Mouse (Mus musculus) neural tube, embryonic 11.5 days (tissue): ENCODE results near the gene Odam. TPM values are rescaled to one million over a fixed set of nuclear protein-coding genes. Genes with fewer than 3 reads are reported as not detected.

Source experiments
- polyA plus RNA-seq: library from polyadenylated mRNA; unstranded; fragments of >200 nt; fragmentation: Nextera tagmentation; extraction: Ambion mirVana; gene quantifications from 2 replicates; pipeline ENCODE4 v1.2.1, GENCODE M21; 2014

Gene Odam
- polyA plus RNA-seq, 1 experiment from 2014 or later: not detected

Other genes with a start within 250 kb of the Odam start
- not detected in 2 replicates for gene Csn1s1, start 218.8 kb upstream of the Odam start, polyA plus RNA-seq
- gene Csn2, start 185.4 kb upstream of the Odam start, polyA plus RNA-seq: not detected in 2 replicates
- not detected in 2 replicates for gene Csn1s2a, start 110.5 kb upstream of the Odam start, polyA plus RNA-seq
- gene Csn1s2b, start 76.9 kb upstream of the Odam start, polyA plus RNA-seq: not detected in 2 replicates
- gene Prr27, start 59.3 kb upstream of the Odam start, polyA plus RNA-seq: not detected in 2 replicates
- gene Csn3, start 40.5 kb downstream of the Odam start, polyA plus RNA-seq: 1.0 TPM in 1 of 2 replicates, not detected in the other
- not detected in 2 replicates for gene 2310003L06Rik, start 84.4 kb downstream of the Odam start, polyA plus RNA-seq
- gene Gm28434, start 84.5 kb downstream of the Odam start, polyA plus RNA-seq: not detected in 2 replicates
- gene Cabs1, start 94.4 kb downstream of the Odam start, polyA plus RNA-seq: not detected in 2 replicates
- gene Smr3a, start 117.5 kb downstream of the Odam start, polyA plus RNA-seq: not detected in 2 replicates
- not detected in 2 replicates for gene Smr2, start 201.5 kb downstream of the Odam start, polyA plus RNA-seq
- gene Gm11116, start 226.5 kb downstream of the Odam start, polyA plus RNA-seq: not detected in 2 replicates